In genomic region chr3:142687939-142688338, GRCm38 (mm10) we compare ENCODE assay signal across 11 mouse cellular contexts. TPM values are rescaled to one million over a fixed set of nuclear protein-coding genes. Genes with fewer than 3 reads are reported as not detected.
A peak's percentile ranks its signal among the peaks of the same experiment; 100 is the strongest.
DNase-seq lines count a peak whose midpoint lies in the region; ATAC-seq lines count a peak whose summit lies in the region.
"Had no signal": no experiment of that assay in that cellular context is flagged by ENCODE, and none has a peak within 500 bp of the region (broad histone marks: within the 10 kb centered on the region; RNA-seq: fewer than 3 reads in every experiment).

No protein-coding gene starts in this region.

- no peaks in the 10 kb centered on the region for H3K27me3 ChIP-seq in forebrain, embryonic 10.5 days (ENCODE audit: poor library complexity, severe bottlenecking)
- no peaks in the 10 kb centered on the region for H3K27me3 ChIP-seq in forebrain, embryonic 16.5 days (replicated peaks; ENCODE audit: control insufficient read depth, insufficient read depth, low read length)
- no peaks in the 10 kb centered on the region for H3K27me3 ChIP-seq in neural tube, embryonic 12.5 days (replicated peaks)
- no peaks in the 10 kb centered on the region for H3K27me3 ChIP-seq in limb, embryonic 10.5 days (ENCODE audit: low read depth, poor library complexity, severe bottlenecking)
- H3K27me3 ChIP-seq in stomach, embryonic 15.5 days (replicated peaks) = no peaks in the 10 kb centered on the region

- intact Hi-C loops in left cerebral cortex, postnatal 25 days (cut with DNase I) = no loop called here
- intact Hi-C loops in left cerebral cortex, postnatal 14 days (cut with DNase I) = no loop called here

- H3K4me2 ChIP-seq in forebrain, embryonic 16.5 days (ENCODE audit: low read length) = no peak overlapping the region
- peak overlapping the region; percentile 35 for H3K4me2 ChIP-seq in neural tube, embryonic 12.5 days (replicated peaks)
- peak overlapping the region; percentile 42 for H3K4me2 ChIP-seq in stomach, embryonic 15.5 days

- no peaks in the 10 kb centered on the region; the same call in 1 of the 2 replicates for H3K4me1 ChIP-seq in forebrain, embryonic 10.5 days
- no peaks in the 10 kb centered on the region for H3K4me1 ChIP-seq in forebrain, embryonic 16.5 days (replicated peaks; ENCODE audit: control insufficient read depth, insufficient read depth, low read length)
- no peaks in the 10 kb centered on the region for H3K4me1 ChIP-seq in neural tube, embryonic 12.5 days
- peaks cover 6% of the 10 kb centered on the region for H3K4me1 ChIP-seq in limb, embryonic 10.5 days
- H3K4me1 ChIP-seq in stomach, embryonic 15.5 days = no peaks in the 10 kb centered on the region

- no peak for DNase-seq in forebrain, embryonic 10.5 days (ENCODE audit: extremely low spot score, low spot score)
- DNase-seq in neural tube, embryonic 10.5 days (ENCODE audit: extremely low spot score, low spot score) = no peak
- no peak for DNase-seq in limb, embryonic 10.5 days (ENCODE audit: low spot score)
- DNase-seq in left cerebral cortex, postnatal 25 days (ENCODE audit: low spot score in 2 of 2) = no peak
- no peak for DNase-seq in left cerebral cortex, postnatal 14 days (ENCODE audit: low spot score in 2 of 2)
- DNase-seq: adrenal gland, postnatal 14 days; kidney, adult 18-20 months had no signal

- H3K27ac ChIP-seq in forebrain, embryonic 10.5 days = no peak overlapping the region
- H3K27ac ChIP-seq in forebrain, embryonic 16.5 days (ENCODE audit: low read length) = no peak overlapping the region
- H3K27ac ChIP-seq in neural tube, embryonic 12.5 days = no peak overlapping the region
- peak overlapping the region; percentile 30; the same call in 1 of the 2 replicates for H3K27ac ChIP-seq in limb, embryonic 10.5 days
- H3K27ac ChIP-seq in stomach, embryonic 15.5 days = no peak overlapping the region

- no peak overlapping the region for H3K9ac ChIP-seq in forebrain, embryonic 16.5 days (replicated peaks; ENCODE audit: low read depth, low read length)
- no peak overlapping the region for H3K9ac ChIP-seq in neural tube, embryonic 12.5 days
- no peak overlapping the region for H3K9ac ChIP-seq in stomach, embryonic 15.5 days

- ATAC-seq in forebrain, embryonic 16.5 days = no peak
- ATAC-seq in neural tube, embryonic 12.5 days (ENCODE audit: low FRiP score, low read depth) = no peak
- ATAC-seq in stomach, embryonic 15.5 days (ENCODE audit: insufficient read depth, low FRiP score, low read depth) = no peak

- peaks cover 15% of the 10 kb centered on the region for H3K9me3 ChIP-seq in forebrain, embryonic 10.5 days
- peaks cover 2% of the 10 kb centered on the region; the same call in 1 of the 2 replicates for H3K9me3 ChIP-seq in forebrain, embryonic 16.5 days (ENCODE audit: control insufficient read depth, low read length)
- H3K9me3 ChIP-seq in neural tube, embryonic 12.5 days = no peaks in the 10 kb centered on the region
- H3K9me3 ChIP-seq in limb, embryonic 10.5 days (replicated peaks) = peaks cover 2% of the 10 kb centered on the region
- no peaks in the 10 kb centered on the region; the same call in 1 of the 2 replicates for H3K9me3 ChIP-seq in stomach, embryonic 15.5 days

- no peaks in the 10 kb centered on the region for H3K36me3 ChIP-seq in forebrain, embryonic 10.5 days (replicated peaks)
- H3K36me3 ChIP-seq in forebrain, embryonic 16.5 days (ENCODE audit: control insufficient read depth, insufficient read depth) = no peaks in the 10 kb centered on the region
- H3K36me3 ChIP-seq in neural tube, embryonic 12.5 days = no peaks in the 10 kb centered on the region
- H3K36me3 ChIP-seq in limb, embryonic 10.5 days = no peaks in the 10 kb centered on the region
- H3K36me3 ChIP-seq in stomach, embryonic 15.5 days = no peaks in the 10 kb centered on the region

- WGBS in forebrain, embryonic 10.5 days = 62% methylated on average over 23 of the region's 23 CpGs
- 68% methylated on average over 23 of the region's 23 CpGs for WGBS in forebrain, embryonic 16.5 days
- 62% methylated on average over 23 of the region's 23 CpGs for WGBS in neural tube, embryonic 12.5 days
- 64% methylated on average over 23 of the region's 23 CpGs for WGBS in limb, embryonic 10.5 days
- 64% methylated on average over 23 of the region's 23 CpGs for WGBS in stomach, embryonic 15.5 days

- peak overlapping the region; percentile 23 for H3K4me3 ChIP-seq in forebrain, embryonic 10.5 days
- no peak overlapping the region for H3K4me3 ChIP-seq in forebrain, embryonic 16.5 days (replicated peaks; ENCODE audit: low read length)
- no peak overlapping the region for H3K4me3 ChIP-seq in neural tube, embryonic 12.5 days
- peak overlapping the region; percentile 21; the same call in 1 of the 2 replicates for H3K4me3 ChIP-seq in limb, embryonic 10.5 days
- 0 out of 2 replicates have a peak overlapping the region, but pooled peaks have one; percentile 0 for H3K4me3 ChIP-seq in stomach, embryonic 15.5 days (replicated peaks)
- H3K4me3 ChIP-seq: myocyte had no signal

RNA-seq across cellular contexts. Expression of gene Kyat3, which starts 12.9 kb away (rescaled TPM):
- 11.1 and 13.2 TPM in 2 replicates for polyA plus RNA-seq in forebrain, embryonic 10.5 days (2016; fragmentation: Nextera tagmentation; extraction: Ambion mirVana)
- polyA plus RNA-seq in forebrain, embryonic 16.5 days (2015; fragmentation: Nextera tagmentation; extraction: Ambion mirVana) = 4.3 and 4.6 TPM in 2 replicates
- polyA plus RNA-seq in neural tube, embryonic 12.5 days (2016; fragmentation: Nextera tagmentation; extraction: Ambion mirVana) = 9.0 and 9.6 TPM in 2 replicates
- polyA plus RNA-seq in limb, embryonic 10.5 days (2016; fragmentation: Nextera tagmentation; extraction: Ambion mirVana) = 11.2 and 13.1 TPM in 2 replicates
- polyA plus RNA-seq in stomach, embryonic 15.5 days (2015; fragmentation: Nextera tagmentation; extraction: Ambion mirVana) = 17.7 and 20.6 TPM in 2 replicates
- 1 to 10 TPM; 4.6 to 6.6 TPM for total RNA-seq in left cerebral cortex, postnatal 25 days (2021)
- 1 to 10 TPM; 4.7 to 5.2 TPM for total RNA-seq in left cerebral cortex, postnatal 14 days (2021)

Comparison
In these comparisons a context has a peak if more than half of its experiments do, and no peak if none do; other contexts are left out.
1. H3K4me3 ChIP-seq: peak in forebrain, embryonic 10.5 days (single experiment), limb, embryonic 10.5 days (single experiment) and stomach, embryonic 15.5 days (single experiment); none in forebrain, embryonic 16.5 days (single experiment) and neural tube, embryonic 12.5 days (single experiment).